Mouse (Mus musculus) gastrocnemius, adult 2 months (tissue): ENCODE results near the gene Ap3s2. TPM values are rescaled to one million over a fixed set of nuclear protein-coding genes. Genes with fewer than 3 reads are reported as not detected.

ENCODE experiments used
- DNase-seq: peaks from one replicate; pipeline ENCODE4 v3.0.0; 2022
- H3K27ac ChIP-seq: fragments of 200-600 bp; 2 replicates; pipeline ENCODE4 v1.8.1; 2022; ENCODE audit warnings: mild to moderate bottlenecking
- H3K4me3 ChIP-seq: fragments of 200-600 bp; 2 replicates; pipeline ENCODE4 v1.8.1; 2022; ENCODE audit warnings: mild to moderate bottlenecking, moderate library complexity
- CTCF ChIP-seq: fragments of 200-600 bp; IDR thresholded peaks from 2 replicates; pipeline ENCODE4 v1.8.1; 2022; ENCODE audit warnings: antibody characterized with exemption, mild to moderate bottlenecking, moderate library complexity
- intact Hi-C: fragments of 180-260 bp; cut with DNase I; formaldehyde crosslinking; loops from one replicate; pipeline ENCODE4 v1.15.1; 2025
- total RNA-seq, 2 experiments: library from RNA; stranded (reverse); gene quantifications; 2 replicates each; pipeline ENCODE4 v1.2.3; 2021

The Ap3s2 gene
- total RNA-seq, 2 experiments from 2014 or later, result 17.1 to 19.0 TPM

- Histone ChIP-seq H3K4me3 (no peak overlapping the region), H3K27ac (peak overlapping the region; percentile 70; the same call in 1 of the 2 replicates)
- DNase-seq, result no peak
- TF ChIP-seq CTCF, result no peak
- intact Hi-C loops, result no loop called here
Observed at GRCm38 (mm10) chr7:79880033-79880432, 40.4 kb downstream of the Ap3s2 start.

- TF ChIP-seq CTCF, result no peak
- Histone ChIP-seq H3K27ac (no peak overlapping the region), H3K4me3 (no peak overlapping the region)
- intact Hi-C loops, result no loop called here
- no peak for DNase-seq
Observed at GRCm38 (mm10) chr7:79878455-79879025, 41.9 kb downstream of the Ap3s2 start.

DNA sequence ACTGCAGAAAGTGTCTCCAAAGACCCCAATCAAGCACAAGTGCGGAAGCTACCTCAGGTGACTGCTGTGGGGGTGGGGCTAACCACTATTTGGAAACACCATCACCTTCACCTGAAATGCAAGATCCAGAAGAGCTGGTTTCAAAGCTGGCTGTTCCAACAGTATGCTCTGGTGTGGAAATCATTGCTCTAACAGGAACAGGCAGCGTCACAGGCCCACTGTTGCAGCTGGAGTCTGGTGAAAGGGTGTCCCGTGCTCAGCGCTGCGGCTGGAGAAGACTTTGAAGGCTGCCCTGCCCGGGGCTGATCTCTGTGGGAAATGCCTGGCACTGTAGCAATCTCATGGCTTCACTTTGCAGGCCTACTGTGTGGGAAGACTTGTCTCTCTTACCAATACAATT is 47.0 kb downstream of the Ap3s2 start:
- no peak overlapping the region for H3K4me3 ChIP-seq
- no peak overlapping the region for H3K27ac ChIP-seq
- intact Hi-C loops, result no loop called here
- TF ChIP-seq CTCF, result no peak
- DNase-seq, result no peak

DNA sequence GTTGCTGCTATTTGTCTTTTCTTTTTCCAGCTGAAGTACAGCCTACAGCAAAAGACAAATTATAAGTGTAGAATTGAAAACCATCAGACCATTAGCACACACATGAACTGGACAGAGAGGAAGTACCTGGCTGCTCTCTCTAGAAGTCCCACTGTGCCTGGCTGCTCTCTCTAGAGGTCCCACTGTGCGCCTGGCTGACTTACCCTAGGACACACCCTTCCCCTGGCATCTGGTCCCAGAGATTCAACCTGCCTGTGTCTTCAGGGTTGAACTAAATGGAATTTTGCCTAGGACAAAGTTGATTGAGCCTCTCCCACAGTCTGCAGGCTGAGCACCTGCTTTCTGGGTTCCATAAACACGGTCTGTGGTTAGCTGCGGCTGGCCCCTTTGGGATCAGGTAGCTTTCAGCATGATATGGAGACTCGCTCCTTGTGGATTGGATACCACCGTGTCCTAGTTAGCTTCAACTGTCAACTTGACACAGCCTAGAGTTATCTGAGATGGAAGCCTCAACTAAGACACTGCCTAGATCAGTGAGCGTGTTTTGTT is 48.6 kb downstream of the Ap3s2 start:
- intact Hi-C loops, result no loop called here
- H3K4me3 ChIP-seq, result no peak overlapping the region
- TF ChIP-seq CTCF, result no peak
- no peak for DNase-seq
- H3K27ac ChIP-seq, result no peak overlapping the region

DNA sequence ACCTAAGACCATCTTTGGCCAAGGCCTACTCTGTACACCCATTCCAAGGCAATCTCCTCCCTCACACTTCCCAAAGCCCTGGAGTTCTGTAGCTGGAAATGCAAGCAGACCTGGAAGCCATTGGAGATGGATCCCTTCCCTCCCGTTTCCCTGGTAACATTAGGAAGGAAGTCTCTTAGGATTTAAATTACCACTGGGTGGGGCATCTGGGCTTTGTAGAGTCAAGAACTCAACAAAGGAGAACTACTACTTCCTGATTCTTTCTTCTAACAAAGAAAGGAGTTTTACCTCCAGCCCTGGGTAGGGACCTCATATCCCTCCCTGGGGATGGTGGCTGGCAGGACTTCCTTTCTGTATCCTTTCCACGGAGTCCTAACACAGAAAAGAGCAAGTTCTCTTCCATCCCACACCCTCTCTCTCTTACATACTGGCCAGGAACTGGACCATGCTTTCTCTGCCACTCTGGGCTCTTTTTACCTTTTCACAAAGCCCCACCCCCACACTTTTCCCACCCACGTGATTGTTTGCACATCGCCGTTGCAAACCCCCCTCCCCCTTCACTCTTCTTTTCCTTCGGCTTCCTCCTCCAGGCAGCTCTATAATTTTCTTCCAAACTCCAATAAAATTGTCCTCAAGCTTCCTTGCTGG is 51.3 kb downstream of the Ap3s2 start:
- intact Hi-C loops, result no loop called here
- no peak for TF ChIP-seq CTCF
- no peak for DNase-seq
- Histone ChIP-seq H3K4me3 (no peak overlapping the region), H3K27ac (no peak overlapping the region)

GRCm38 (mm10) chr7:79868475-79868874 is 52.0 kb downstream of the Ap3s2 start:
- intact Hi-C loops, result no loop called here
- Histone ChIP-seq H3K4me3 (no peak overlapping the region), H3K27ac (peak overlapping the region; percentile 61; the same call in 1 of the 2 replicates)
- DNase-seq, result no peak
- TF ChIP-seq CTCF, result no peak

DNA sequence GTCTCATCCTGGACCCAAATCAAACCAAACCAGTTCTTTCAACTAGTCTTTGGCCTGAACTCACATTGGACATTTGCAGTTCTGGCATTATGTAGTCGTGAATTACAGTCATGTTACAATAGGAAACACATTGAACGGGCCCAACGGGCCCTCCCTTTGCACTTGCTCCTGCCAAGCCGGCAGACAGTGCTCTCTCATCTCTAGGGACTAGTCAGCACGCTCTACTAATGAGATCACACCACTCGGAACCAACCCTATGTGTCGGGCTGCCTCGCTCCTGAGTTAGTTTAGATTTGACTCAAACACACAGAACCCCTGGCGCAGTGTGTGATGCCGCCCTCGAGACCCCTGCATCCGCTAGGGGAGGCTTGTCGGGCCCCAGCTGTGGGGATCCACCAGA is 52.6 kb downstream of the Ap3s2 start:
- Histone ChIP-seq H3K4me3 (no peak overlapping the region), H3K27ac (peak overlapping the region; percentile 61)
- no peak for TF ChIP-seq CTCF
- intact Hi-C loops, result no loop called here
- peak; percentile 68 for DNase-seq

DNA sequence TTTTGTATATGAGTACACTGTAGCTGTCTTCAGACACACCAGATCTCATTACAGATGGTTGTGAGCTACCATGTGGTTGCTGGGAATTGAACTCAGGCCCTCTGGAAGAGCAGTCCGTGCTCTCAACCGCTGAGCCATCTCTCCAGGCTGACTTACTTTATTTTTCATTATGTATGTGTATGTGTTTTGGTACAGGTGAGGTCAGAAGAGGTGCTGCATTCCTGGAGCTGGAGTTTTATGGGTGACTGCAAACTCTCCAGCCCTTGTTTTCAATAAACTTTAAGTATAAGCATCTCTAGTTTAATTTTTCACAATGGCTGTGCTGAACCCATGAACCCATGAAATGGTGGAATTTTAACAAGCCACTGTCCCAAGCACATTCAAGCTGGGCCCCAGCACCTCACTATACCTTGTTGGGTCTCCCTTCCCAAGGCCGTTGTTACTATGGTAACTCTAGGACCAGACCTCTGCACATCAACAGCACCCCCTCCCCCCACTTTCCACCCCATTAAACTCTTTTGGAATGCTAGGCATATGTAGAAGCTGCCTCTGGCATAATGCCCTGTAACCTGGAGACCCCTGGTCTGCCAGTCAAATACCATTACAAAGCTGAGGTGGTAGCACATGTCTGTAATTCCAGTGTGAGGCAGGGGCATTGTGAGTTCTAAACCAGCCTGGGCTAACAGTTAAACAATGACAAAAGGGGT is 54.0 kb downstream of the Ap3s2 start:
- intact Hi-C loops, result no loop called here
- DNase-seq, result no peak
- TF ChIP-seq CTCF, result no peak
- no peak overlapping the region for H3K4me3 ChIP-seq
- H3K27ac ChIP-seq, result no peak overlapping the region

- TF ChIP-seq CTCF, result no peak
- intact Hi-C loops, result no loop called here
- no peak overlapping the region for H3K4me3 ChIP-seq
- DNase-seq, result no peak
- no peak overlapping the region for H3K27ac ChIP-seq
Observed at GRCm38 (mm10) chr7:79861794-79862193, 58.7 kb downstream of the Ap3s2 start.

DNA sequence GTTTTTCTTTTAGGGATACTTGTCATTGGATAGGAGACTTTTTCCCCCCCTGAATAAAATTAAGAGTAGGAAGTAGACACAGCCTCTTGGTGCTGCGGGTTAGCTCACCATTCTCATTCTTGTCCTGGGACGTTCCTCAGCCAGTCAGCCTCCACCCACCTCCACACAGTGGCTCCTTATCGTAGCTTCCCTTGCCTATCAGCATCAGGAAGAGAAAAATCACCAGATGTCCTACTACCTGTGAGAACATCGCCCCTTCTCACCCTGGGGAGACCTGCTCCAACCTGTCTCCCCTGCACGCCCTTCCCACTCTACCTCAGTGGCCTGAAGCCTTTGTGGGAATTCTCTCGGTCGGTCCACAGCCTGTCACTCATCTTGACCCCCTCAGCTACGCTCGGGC is 59.6 kb downstream of the Ap3s2 start, which contains the start of gene Anpep:
Anpep (minus strand) TSS at position 249 of the 400 bp plus-strand sequence.
- no peak for TF ChIP-seq CTCF

GRCm38 (mm10) chr7:79858956-79859630 is 61.4 kb downstream of the Ap3s2 start:
- intact Hi-C loops, result no loop called here
- DNase-seq, result no peak
- peak overlapping the region; percentile 69 for H3K27ac ChIP-seq
- TF ChIP-seq CTCF, result no peak
- H3K4me3 ChIP-seq, result no peak overlapping the region; the same call in 1 of the 2 replicates

More for the DNA sequence above, 59.6 kb downstream of the Ap3s2 start, which contains the start of gene Anpep:
- no peak within 1 kb of the TSS for H3K4me3 ChIP-seq
- no peak for DNase-seq
- no peak within 1 kb of the TSS for H3K27ac ChIP-seq
- intact Hi-C loops, result no loop called here

DNA sequence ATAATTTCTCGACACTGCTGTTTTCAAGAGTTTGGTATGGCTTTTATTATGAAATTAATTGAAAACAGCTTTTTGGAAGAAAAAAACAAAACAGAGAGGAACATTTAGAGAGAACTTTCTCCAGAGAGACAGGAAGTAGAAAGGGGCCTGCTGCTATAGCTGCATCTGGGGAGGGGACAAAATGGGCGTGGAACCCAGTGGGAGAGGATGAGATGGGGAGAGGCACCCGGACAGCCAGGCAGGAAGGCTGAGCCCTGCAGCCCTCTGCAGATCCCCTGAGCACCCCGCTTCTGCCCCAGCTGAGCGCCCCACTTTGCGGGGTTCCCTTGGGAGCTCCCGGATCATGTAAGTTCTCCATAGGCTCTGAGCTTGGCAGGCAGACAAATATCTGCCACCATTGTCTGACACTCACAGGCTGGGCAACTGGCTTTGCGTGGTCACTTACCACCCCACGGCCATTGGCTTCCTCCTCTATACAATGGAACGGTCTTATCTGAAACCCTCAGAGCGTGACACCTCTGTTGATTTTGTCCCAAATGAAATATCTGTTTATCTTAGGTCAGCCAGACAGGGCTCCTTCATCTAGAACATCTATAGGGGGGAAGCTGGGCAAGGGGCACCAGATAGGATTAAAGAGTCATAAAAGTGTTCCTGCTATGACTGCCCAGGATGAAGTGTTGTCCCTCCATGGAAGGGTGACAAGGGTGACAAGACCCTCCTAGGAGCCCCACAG is 62.1 kb downstream of the Ap3s2 start:
- no peak for TF ChIP-seq CTCF
- intact Hi-C loops, result no loop called here
- peak overlapping the region; percentile 45 for H3K4me3 ChIP-seq
- peak overlapping the region; percentile 69 for H3K27ac ChIP-seq
- DNase-seq, result peak; percentile 59
